Mouse (Mus musculus): ENCODE results near the gene Wasf1.

The Wasf1 gene

DNA sequence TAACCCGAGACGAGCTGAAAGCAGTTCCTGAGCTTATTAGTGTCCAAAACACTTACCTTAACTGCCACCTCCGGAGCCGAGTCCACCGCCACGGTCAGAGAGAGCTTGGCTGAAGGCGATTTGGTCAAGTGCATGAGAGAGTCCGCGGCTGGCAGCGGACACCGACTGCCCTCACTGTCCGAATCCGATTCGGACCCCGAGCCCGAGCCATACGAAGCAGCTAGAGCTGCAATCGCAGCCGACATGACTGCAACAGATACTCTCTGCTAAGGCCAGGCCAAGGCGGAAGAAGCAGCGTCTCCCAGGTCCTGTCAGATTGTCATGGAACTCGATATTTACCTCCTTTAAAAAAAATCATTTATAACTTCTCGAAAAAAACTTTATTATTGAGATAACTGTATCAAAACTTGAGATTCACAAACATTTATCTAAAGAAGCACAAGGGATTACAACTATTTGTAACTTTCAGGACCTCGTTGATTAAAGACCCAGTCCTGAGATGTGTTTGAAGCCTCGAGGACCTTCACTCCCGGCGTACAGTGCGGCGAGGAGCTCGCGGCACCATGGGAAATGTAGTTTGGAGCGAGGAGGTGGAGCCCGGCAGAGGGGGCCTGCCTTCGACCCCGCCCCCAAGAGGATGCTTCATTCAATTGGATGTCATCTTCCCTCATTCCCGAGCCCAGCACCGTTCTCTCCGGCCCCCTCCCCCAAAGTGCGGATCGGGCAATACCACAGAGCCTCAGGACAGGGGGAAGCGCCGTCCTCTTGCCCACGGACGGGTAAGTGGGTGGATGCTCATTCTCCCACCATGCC, at the start of gene Wasf1, which contains the start of gene Cdc40:
Gene Wasf1 (plus strand): TSS at position 645 of the 813 bp plus-strand sequence.
Gene Cdc40 (minus strand): TSS at position 481 of the 813 bp plus-strand sequence.
- DNase-seq: peak; percentile 98

GRCm38 (mm10) chr10:40840086-40840485, 43.2 kb upstream of the Wasf1 start:
- no peak for DNase-seq

DNA sequence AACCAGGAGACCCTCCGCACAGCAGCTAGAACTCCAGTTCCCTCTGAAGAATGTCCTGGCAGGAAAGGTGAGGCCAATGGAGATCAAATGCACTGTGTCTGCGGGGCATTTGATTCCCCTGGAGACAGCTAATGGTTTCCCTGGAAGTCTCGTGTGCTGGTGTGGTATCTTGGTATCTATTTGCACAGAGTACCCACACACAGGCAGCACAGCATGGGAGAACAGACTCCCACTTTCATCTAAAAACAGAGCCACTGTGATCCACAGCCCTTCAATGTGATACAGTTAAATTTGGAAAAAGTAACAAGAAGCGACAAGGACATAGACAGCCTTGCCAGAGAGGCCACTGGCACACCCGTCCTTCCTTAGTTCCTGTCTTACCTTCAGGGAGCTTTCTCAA, 39.4 kb upstream of the Wasf1 start:
- DNase-seq: no peak

DNA sequence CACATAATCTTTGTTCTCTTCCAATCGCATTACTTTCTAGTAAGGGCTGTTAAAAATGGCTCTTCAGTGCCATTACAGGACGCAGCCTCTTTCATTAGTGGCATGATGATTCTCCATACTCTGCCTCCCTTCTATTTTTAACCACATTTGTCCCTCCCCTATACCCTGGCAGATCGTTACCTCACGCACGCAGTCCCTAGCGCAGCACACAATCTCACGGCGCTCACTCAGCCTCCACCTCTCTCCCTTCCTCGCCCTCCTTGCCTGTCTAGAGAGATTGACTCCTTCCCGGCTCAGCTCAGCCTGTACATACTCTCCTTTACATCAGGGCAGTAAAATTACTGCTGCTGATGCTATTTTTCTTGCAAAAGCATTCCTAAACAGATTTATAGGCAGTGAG, 38.7 kb upstream of the Wasf1 start:
- no peak for DNase-seq

DNA sequence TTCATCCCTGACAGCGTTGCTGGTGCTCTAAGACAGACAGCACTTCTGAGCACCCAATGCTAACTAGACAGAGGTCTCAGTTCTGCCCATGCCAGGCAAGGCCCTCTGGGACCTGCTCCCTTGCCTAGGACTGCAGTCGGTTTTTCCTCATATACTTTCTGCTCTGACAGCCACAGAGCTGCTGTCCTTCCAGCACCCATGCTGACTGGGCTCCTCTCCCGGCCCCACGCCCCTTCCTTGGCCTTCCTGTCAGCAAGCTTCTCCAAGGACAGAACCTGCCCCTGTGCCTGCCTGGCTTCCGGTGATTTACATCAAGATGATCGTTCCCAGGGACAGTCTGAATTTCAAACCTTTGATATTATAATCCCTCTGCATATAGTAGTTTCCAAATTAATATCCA, 37.6 kb upstream of the Wasf1 start:
- DNase-seq: no peak

DNA sequence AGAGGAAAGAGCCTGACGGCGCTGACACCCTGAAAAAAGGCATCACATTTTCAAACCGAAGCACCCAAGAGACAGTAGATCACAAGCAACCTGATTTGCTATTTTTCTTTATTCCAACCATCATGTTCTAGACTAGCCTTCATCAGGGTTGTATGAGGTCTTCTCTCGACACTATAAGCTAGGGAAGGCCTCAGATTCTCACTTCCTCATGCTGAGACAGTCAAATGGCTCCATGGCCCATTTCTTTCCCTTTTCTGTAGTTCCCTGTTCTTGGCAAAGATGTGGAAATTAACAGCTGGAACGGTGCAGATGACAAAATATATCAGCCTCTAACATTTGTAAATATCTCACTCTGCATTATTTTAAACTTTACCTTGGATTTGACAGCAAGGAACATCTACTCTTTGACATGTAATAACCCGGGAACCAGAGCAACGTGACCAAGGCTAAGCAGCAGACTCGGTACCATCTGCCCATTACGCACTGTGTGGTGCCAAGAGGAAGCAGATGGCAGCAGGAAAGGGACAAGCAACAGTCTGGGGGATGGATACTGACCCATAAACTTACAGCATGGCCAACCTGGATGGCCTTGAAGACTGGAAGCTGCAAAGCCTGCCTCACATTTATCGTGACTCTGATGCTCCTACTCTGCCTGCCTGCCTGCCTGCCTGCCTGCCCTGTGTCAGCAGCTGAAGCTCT, 36.0 kb upstream of the Wasf1 start:
- no peak for DNase-seq

GRCm38 (mm10) chr10:40850644-40851043, 32.6 kb upstream of the Wasf1 start:
- DNase-seq: no peak

DNA sequence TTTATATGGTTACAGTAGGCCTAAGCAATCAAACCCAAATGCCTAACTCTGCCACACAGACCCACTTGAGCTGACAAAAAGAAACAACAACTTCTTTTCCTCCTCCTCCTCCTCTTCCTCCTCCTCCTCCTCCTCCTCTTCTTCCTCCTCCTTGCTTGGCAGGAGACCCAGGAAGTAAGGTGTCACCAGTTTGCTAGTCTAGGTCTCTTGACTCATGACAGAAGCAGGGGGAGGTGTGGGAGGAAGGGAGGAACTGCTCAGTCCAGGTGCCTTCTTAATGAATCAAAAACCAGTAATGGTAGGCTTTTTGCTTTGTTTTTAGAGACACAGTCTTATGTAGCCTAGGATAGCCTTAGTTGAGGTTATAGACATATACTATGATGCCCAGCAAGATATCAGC, 32.1 kb upstream of the Wasf1 start:
- DNase-seq: no peak

DNA sequence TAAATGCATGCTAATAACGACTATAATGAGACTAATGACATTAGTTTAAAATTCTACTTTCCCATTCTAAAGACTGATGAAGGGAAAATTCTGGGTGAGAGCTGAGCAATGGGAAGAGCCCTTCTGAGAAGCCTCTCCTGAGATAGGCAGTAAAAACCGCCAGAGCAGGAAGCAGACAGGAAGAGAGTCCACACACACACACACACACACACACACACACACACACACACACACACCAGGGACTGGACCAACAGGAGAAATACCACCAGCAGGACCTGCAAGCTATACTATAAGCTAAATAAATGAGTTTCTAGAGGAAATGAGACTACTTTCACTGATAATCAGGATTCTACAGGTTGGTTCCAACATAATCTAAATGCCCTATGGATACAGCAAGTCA, 27.7 kb upstream of the Wasf1 start:
- DNase-seq: no peak

GRCm38 (mm10) chr10:40856703-40857102, 26.6 kb upstream of the Wasf1 start:
- no peak for DNase-seq

- DNase-seq: no peak
Measured at GRCm38 (mm10) chr10:40857599-40857998, 25.7 kb upstream of the Wasf1 start.

- DNase-seq: no peak
Measured at GRCm38 (mm10) chr10:40868081-40868480, 15.2 kb upstream of the Wasf1 start.

DNA sequence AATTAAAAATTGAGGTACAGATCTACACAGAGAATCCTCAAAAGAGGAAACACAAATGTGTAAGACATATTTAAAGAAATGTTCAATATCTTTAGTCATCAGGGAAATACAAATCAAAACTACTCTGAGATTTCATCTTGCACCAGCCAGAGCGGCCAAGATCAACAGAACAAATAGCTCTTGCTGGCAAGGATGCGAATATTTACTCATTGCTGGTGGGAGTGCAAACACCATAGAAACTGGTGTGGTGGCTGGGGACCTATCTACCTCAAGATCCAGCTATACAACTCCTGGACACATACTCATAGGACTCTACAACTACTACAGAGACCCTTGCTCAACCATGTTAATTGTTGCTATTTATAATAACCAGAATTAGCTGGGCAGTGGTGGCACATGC, 12.0 kb upstream of the Wasf1 start:
- no peak for DNase-seq

- no peak for DNase-seq
Measured at GRCm38 (mm10) chr10:40872052-40872451, 11.2 kb upstream of the Wasf1 start.

DNA sequence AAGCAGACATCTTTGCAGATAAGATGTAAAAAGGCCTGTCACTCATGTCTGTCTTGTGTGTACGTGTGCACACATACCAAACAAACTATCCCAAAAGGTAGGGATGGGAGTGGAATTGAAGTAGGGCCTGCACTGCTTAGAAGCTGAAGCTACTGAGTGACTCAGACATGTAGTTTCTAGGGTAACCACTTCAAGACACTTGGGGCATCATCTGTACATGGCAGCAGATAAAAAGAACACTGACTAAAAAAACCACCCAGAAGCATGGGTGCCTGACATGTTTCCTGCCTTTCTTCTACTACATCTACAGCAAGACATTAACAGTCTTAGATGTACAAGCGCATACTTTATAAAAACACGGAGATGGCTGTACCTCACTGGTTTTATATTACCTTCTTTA, 5.0 kb upstream of the Wasf1 start:
- DNase-seq: no peak

DNA sequence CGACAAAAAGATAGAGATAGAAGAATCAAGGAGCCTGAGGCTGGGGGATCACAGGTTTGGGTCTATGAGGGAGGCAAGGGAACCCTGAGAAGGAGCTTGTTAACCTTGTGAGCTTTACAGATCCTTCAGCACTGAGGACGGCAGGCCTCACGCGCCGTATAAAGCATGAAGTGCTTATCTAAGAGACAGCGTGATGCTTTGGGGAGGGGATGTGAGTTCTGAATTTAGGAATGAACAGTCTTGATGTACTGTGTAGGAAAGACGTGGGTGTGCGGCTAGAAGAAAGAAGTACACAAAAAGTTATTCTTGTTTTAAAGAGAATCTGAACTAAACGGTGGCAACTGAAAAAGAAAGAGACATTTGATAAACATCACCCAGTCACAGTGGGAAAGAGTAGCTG, 3.3 kb upstream of the Wasf1 start:
- no peak for DNase-seq

- no peak for DNase-seq
Measured at GRCm38 (mm10) chr10:40881236-40881635, 2.0 kb upstream of the Wasf1 start.

GRCm38 (mm10) chr10:40882333-40882732, 942 bp upstream of the Wasf1 start:
- DNase-seq: no peak

- DNase-seq: no peak
Measured at GRCm38 (mm10) chr10:40883644-40884278, 486 bp downstream of the Wasf1 start.

DNA sequence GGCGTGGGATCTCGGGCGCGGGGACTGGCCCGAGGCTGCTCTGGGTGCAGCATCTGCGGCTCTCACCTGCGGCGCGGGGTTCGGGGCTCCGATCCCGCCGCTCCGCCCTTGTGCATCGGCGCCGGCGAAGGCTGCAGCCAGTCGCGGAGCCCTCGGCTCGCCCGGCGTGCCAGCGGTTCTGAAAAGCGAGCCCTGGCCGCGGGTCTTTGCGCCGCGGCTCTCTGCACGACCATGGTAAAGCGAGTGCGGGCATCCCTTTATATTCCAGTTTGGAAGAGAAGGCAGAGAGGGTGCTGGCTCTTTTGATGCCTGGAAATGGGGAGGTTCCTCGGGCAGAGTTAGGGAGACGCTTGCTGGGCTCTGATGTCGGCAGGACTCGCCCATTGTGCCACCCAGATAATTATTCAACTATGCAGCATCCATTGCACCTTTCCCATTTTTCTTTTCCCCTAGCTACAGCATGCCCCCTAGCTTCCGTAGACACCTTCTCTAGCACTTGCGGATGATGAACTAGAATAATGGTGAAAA, 1.1 kb downstream of the Wasf1 start:
- DNase-seq: peak; percentile 41

- no peak for DNase-seq
Measured at GRCm38 (mm10) chr10:40885432-40885831, 2.2 kb downstream of the Wasf1 start.

- no peak for DNase-seq
Measured at GRCm38 (mm10) chr10:40887316-40887715, 4.0 kb downstream of the Wasf1 start.

GRCm38 (mm10) chr10:40889146-40889545, 5.9 kb downstream of the Wasf1 start:
- DNase-seq: no peak

GRCm38 (mm10) chr10:40895765-40896164, 12.5 kb downstream of the Wasf1 start:
- DNase-seq: no peak
